Mouse (Mus musculus): ENCODE results near the gene Safb.
"Not testable (repeated sequence)": the region's sequence is repeated elsewhere in the genome, so short reads cannot be mapped to it uniquely, and the experiment has no call there.

Safb gene

DNA sequence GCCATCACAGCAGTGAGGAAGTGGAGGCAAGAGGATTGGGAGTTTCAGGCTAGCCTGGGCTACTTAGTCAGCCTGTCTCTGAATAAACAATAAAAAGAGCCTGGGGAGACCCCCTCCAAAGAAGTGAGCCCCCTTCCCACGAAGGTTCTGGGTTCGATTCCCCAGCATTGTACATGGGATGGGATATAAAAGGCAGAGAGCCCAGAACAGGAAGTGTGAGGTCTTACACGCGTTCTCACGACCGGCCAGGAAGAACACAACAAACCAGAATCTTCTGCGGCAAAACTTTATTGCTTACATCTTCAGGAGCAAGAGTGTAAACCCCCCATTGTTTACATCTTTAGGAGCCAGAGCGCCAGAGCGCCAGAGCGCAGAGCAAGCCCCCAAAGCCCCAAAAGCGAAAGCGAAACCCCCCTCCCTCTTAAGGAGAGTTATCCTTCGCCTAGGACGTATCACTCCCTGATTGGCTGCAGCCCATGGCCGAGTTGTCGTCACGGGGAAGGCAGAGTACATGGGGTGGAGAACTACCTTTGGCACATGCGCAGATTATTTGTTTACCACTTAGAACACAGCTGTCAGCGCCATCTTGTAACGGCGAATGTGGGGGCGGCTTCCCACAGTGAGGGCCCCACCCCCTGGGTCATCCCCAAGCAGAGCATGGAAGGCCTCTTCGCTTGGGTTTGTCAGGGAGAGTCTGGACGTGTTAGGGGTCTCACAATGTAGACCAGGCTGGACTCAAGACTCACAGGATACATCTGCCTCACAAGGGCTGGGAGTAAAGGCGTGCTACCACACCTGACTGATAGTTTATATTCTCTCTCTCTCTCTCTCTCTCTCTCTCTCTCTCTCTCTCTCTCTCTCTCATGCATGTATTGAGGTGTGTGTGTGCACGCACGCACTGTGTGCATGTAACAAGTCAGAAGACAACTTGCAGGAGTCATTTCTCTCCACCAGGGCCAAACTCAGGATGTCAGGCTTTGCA is 45.5 kb downstream of the Safb start:
- intact Hi-C loops (cut with DNase I): not testable (repeated sequence)

DNA sequence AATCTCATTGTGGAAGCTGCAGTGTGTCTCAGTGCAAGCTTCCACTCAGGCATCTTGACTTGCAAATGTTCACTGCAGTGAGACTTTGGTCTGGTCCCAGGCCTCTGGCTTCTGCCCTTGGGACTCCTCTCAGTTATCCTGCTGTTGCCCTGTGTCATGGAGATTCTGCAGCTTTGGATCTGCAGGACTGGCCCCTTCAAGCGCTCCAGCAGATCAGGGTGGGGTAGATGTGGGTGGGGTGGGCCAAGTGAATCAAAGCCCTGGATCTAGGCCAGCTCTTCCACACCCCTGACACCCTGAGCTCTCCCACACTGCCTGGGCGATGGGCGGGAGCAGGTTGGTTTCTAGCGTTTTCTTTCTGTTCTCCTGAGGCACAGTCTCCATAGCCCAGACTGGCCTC is 47.2 kb downstream of the Safb start:
- intact Hi-C loops (cut with DNase I): no loop called here

DNA sequence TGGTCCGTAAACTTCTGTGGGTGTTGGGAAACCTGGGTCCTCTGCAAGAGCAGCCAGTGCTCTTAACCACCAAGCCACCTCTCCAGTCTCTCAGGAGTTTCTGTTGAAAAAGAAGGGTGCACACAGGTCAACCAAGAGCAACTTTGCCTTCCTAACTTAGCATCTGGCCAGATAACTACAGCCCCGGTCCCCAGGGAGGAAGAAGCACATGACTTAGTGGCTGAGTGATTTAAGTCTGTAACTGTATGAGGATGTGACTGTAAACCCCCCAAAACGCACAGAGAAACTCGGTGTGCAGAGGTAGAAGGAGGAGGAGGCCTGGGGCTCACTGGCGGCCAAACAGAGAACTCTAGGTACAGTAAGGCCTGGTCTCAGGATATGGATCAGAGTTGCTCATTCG is 49.4 kb downstream of the Safb start:
- intact Hi-C loops (cut with DNase I): no loop called here

DNA sequence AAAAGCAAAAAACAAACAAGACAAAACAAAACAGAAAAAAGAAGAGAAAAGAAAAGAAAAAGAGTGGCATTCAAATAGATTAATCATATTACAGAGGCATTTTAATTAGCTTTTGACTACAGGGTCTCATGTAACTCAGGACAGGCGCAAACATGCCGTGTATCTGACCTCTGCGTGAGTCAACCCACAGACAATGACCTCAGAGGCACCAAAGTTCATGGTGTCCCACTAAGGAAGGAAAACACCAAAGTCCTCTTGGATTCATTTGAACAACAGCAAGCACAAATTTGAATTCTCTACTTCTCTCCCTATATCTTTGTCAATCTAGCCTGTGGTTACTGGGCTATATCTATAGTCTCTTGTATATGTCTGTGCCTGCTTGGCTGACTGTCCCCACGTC is 58.6 kb downstream of the Safb start:
- intact Hi-C loops (cut with DNase I): no loop called here

DNA sequence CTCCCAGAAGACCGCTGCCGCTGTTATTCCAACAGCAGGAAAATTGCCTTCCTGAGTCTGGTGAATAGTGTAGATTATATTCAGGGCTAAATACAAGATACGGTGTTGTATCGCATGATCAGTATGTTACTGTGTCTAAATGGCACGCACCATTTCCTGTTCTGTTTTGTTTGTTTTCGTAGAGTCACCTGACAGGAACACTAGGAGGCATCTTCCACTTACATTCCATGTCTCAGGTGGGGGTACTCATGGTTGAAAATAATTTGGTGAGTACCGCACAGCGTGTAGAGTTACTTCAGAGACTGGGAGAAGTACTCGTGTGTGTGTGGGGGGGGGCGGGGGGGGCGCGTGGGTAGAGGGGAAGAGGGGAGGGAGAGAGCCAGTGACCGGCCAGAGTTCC is 62.9 kb downstream of the Safb start:
- intact Hi-C loops (cut with DNase I): no loop called here

DNA sequence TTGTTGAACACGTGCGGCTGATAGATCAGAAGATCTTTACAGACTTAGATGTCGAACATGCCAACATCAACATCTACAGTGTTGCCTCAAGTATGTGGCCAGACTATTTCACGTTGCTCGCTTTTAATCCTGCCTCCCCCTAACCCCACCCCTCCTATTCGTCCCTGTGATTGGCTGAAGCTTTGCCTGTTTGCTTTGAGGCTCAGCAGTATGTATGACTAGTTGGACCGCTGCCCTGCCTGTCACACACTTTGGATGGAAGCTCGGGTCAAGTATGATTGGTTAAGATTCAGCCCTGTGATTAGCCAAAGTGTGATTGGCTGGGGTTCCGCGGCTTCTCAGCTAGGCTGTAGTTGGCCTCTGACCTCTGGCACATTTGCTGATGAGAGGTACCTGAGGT is 67.2 kb downstream of the Safb start:
- intact Hi-C loops (cut with DNase I): no loop called here

DNA sequence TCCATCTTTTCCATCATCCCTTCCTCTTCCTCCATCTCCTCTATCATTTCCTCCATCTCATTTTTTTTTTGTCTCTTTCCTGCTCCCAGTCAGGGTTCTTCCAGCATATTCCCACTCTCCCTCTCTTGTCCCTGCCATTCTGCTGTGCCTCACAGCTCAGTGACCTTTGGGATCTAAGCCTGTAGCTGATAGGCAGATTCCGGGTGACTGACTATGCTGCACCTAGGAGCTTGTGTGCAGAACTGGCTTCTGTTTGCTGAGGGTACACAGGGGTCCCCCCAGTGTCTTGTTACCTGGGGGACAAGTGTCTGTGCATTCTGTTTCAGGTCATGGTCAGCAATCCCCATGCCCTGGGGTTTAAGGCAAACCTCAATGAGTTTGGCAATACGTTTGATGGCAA is 70.1 kb downstream of the Safb start:
- intact Hi-C loops (cut with DNase I): no loop called here

- intact Hi-C loops (cut with DNase I): no loop called here
Observed at GRCm38 (mm10) chr17:56655311-56655710, 70.7 kb downstream of the Safb start.
